Mouse (Mus musculus) E14TG2a.4 (cell line): ENCODE measurements at regions not wholly inside any gene's neighbourhood (a gene's known extent, or its start where the extent isn't known, plus 50 kb on each side); places are given as distances from the start of the nearest gene placed in this dataset.

Experiments
- CTCF ChIP-seq: conservative IDR thresholded peaks from 2 replicates; pipeline ENCODE4 v1.5.1; 2014; ENCODE audit warnings: low read length
- NANOG ChIP-seq: IDR thresholded peaks from 2 replicates; pipeline ENCODE4 v1.6.1; 2014; ENCODE audit warnings: borderline replicate concordance, low read length, mixed read lengths

- TF ChIP-seq CTCF (no peak), NANOG (no peak)
These were observed 78.3 kb upstream of the Trim52 start for GRCm38 (mm10) chr14:106027686-106028085.
